Mouse (Mus musculus) adrenal gland, adult (tissue): Measurements from ENCODE around the gene Hipk1.

Experiments
- DNase-seq, 2 experiments: peaks; one replicate each; pipeline ENCODE4 v3.0.0; 2022 to 2023; ENCODE audit warnings: low spot score in 1 of 2; ENCODE audit not compliant: inconsistent age in 2 of 2

Gene Hipk1

GRCm38 (mm10) chr3:103716774-103717760 lies 74.3 kb downstream of the Hipk1 start:
- no peak for DNase-seq

- DNase-seq = peak; percentile 65 to 68
Measured at GRCm38 (mm10) chr3:103715762-103716693, 75.3 kb downstream of the Hipk1 start.

- no peak for DNase-seq
Measured at GRCm38 (mm10) chr3:103714942-103715341, 76.4 kb downstream of the Hipk1 start.

GRCm38 (mm10) chr3:103714236-103714875 lies 77.0 kb downstream of the Hipk1 start:
- no peak for DNase-seq

GRCm38 (mm10) chr3:103712196-103712595 lies 79.2 kb downstream of the Hipk1 start:
- DNase-seq = no peak

GRCm38 (mm10) chr3:103709470-103710040 lies 81.8 kb downstream of the Hipk1 start:
- DNase-seq = no peak

GRCm38 (mm10) chr3:103705426-103705825 lies 85.9 kb downstream of the Hipk1 start:
- DNase-seq = no peak

GRCm38 (mm10) chr3:103704661-103705060 lies 86.7 kb downstream of the Hipk1 start:
- no peak for DNase-seq

- DNase-seq = no peak
Measured at GRCm38 (mm10) chr3:103696388-103696925, 94.9 kb downstream of the Hipk1 start.

GRCm38 (mm10) chr3:103695556-103695955 lies 95.8 kb downstream of the Hipk1 start:
- DNase-seq = no peak

GRCm38 (mm10) chr3:103690506-103690905 lies 100.9 kb downstream of the Hipk1 start:
- DNase-seq = no peak
